Mouse (Mus musculus) thymus, adult 2 months (tissue): ENCODE data around the gene Tmem200b. TPM values are rescaled to one million over a fixed set of nuclear protein-coding genes. Genes with fewer than 3 reads are reported as not detected.

Experiments
- DNase-seq: peaks from one replicate; pipeline ENCODE4 v3.0.0; 2021
- H3K27ac ChIP-seq: fragments of 200-500 bp; 2 replicates; pipeline ENCODE4 v1.5.1; 2012; ENCODE audit warnings: low read length, control low read depth; ENCODE audit not compliant: control insufficient read depth, insufficient read depth
- H3K27me3 ChIP-seq: fragments of 200-500 bp; 2 replicates; pipeline ENCODE4 v1.6.1; 2012; ENCODE audit warnings: mild to moderate bottlenecking, low read length, moderate library complexity, mixed read lengths; ENCODE audit not compliant: control insufficient read depth, insufficient read depth
- H3K36me3 ChIP-seq: fragments of 200-500 bp; 2 replicates; pipeline ENCODE4 v1.6.1; 2012; ENCODE audit warnings: mild to moderate bottlenecking, low read length, moderate library complexity; ENCODE audit not compliant: control insufficient read depth, insufficient read depth
- H3K4me1 ChIP-seq: fragments of 200-500 bp; replicated peaks from 2 replicates; pipeline ENCODE4 v1.6.1; 2012; ENCODE audit warnings: low read length; ENCODE audit not compliant: control insufficient read depth, insufficient read depth
- H3K4me3 ChIP-seq: fragments of 200-500 bp; 2 replicates; pipeline ENCODE4 v1.5.1; 2012; ENCODE audit warnings: mild to moderate bottlenecking, low read length, control low read depth, moderate library complexity; ENCODE audit not compliant: control insufficient read depth, insufficient read depth
- CTCF ChIP-seq: fragments of 200-500 bp; IDR thresholded peaks from 2 replicates; pipeline ENCODE4 v1.5.1; 2012; ENCODE audit warnings: mild to moderate bottlenecking, control low read depth, low read length, moderate library complexity, borderline replicate concordance; ENCODE audit not compliant: control insufficient read depth, poor library complexity, insufficient read depth; ENCODE audit errors: extremely low read depth
- POLR2A ChIP-seq: fragments of 200-500 bp; IDR thresholded peaks from 2 replicates; pipeline ENCODE4 v1.6.1; 2012; ENCODE audit warnings: mild to moderate bottlenecking, low read length, control low read depth, moderate library complexity; ENCODE audit not compliant: control insufficient read depth, poor library complexity, insufficient read depth; ENCODE audit errors: extremely low read depth
- WGBS: fragments of 180-500 bp; shearing (Covaris S2); methylation state at CpG from one replicate; pipeline ENCODE4 v1.1.7; 2018; 5-methylcytosine and 5-hydroxymethylcytosine counted together
- polyA plus RNA-seq: library from polyadenylated mRNA; depleted of rRNA; stranded (reverse); fragments of >200 nt; gene quantifications from 2 replicates; pipeline ENCODE4 v1.2.3, GENCODE M21; 2012

Tmem200b gene
- polyA plus RNA-seq, 1 experiment: 4.9 TPM

- Histone ChIP-seq H3K36me3 (no peaks in the 10 kb centered on the region), H3K27ac (no peak overlapping the region), H3K4me3 (no peak overlapping the region), H3K4me1 (peaks cover 10% of the 10 kb centered on the region), H3K27me3 (peaks cover 2% of the 10 kb centered on the region; the same call in 1 of the 2 replicates)
- WGBS: 3% methylated on average over 18 of the region's 21 CpGs
- no peak for DNase-seq
- no peak for TF ChIP-seq POLR2A
- no peak for TF ChIP-seq CTCF
Measured at GRCm38 (mm10) chr4:131910237-131910994, 11.2 kb upstream of the Tmem200b start.

GRCm38 (mm10) chr4:131911521-131911920, 10.1 kb upstream of the Tmem200b start:
- no peaks in the 10 kb centered on the region for H3K36me3 ChIP-seq
- TF ChIP-seq CTCF (no peak), POLR2A (no peak)
- peaks cover 2% of the 10 kb centered on the region; the same call in 1 of the 2 replicates for H3K27me3 ChIP-seq
- no peak overlapping the region for H3K27ac ChIP-seq
- DNase-seq: no peak
- peaks cover 10% of the 10 kb centered on the region for H3K4me1 ChIP-seq
- no peak overlapping the region for H3K4me3 ChIP-seq
- 50% methylated on average over 5 of the region's 5 CpGs for WGBS

GRCm38 (mm10) chr4:131913526-131913925, 8.0 kb upstream of the Tmem200b start:
- 80% methylated on average over 10 of the region's 10 CpGs for WGBS

GRCm38 (mm10) chr4:131914046-131914643, 7.4 kb upstream of the Tmem200b start:
- Histone ChIP-seq H3K4me1 (peaks cover 14% of the 10 kb centered on the region), H3K36me3 (no peaks in the 10 kb centered on the region), H3K4me3 (no peak overlapping the region), H3K27me3 (peaks cover 2% of the 10 kb centered on the region; the same call in 1 of the 2 replicates), H3K27ac (no peak overlapping the region)
- TF ChIP-seq CTCF (no peak), POLR2A (no peak)
- 50% methylated on average over 9 of the region's 9 CpGs for WGBS
- DNase-seq: no peak

More at GRCm38 (mm10) chr4:131913526-131913925, 8.0 kb upstream of the Tmem200b start:
- DNase-seq: no peak
- no peaks in the 10 kb centered on the region for H3K36me3 ChIP-seq
- no peak overlapping the region for H3K27ac ChIP-seq
- H3K27me3 ChIP-seq: peaks cover 2% of the 10 kb centered on the region; the same call in 1 of the 2 replicates
- no peak overlapping the region for H3K4me3 ChIP-seq
- no peak for TF ChIP-seq POLR2A
- TF ChIP-seq CTCF: no peak
- H3K4me1 ChIP-seq: peaks cover 14% of the 10 kb centered on the region

GRCm38 (mm10) chr4:131914891-131915469, 6.6 kb upstream of the Tmem200b start:
- no peaks in the 10 kb centered on the region for H3K36me3 ChIP-seq
- TF ChIP-seq POLR2A (no peak), CTCF (no peak)
- WGBS: 10% methylated on average over 31 of the region's 31 CpGs
- H3K4me3 ChIP-seq: no peak overlapping the region
- H3K27ac ChIP-seq: no peak overlapping the region
- peaks cover 14% of the 10 kb centered on the region for H3K4me1 ChIP-seq
- H3K27me3 ChIP-seq: peaks cover 7% of the 10 kb centered on the region; the same call in 1 of the 2 replicates
- DNase-seq: no peak

- 68% methylated on average over 13 of the region's 13 CpGs for WGBS
- Histone ChIP-seq H3K27me3 (peaks cover 7% of the 10 kb centered on the region; the same call in 1 of the 2 replicates), H3K27ac (no peak overlapping the region), H3K36me3 (no peaks in the 10 kb centered on the region), H3K4me1 (peaks cover 8% of the 10 kb centered on the region; the same call in 1 of the 2 replicates), H3K4me3 (no peak overlapping the region)
- TF ChIP-seq CTCF: no peak
- no peak for TF ChIP-seq POLR2A
- DNase-seq: no peak
Measured at GRCm38 (mm10) chr4:131915821-131916328, 5.7 kb upstream of the Tmem200b start.
